Mouse (Mus musculus) stomach, postnatal 0 days (tissue): Measurements from ENCODE around the gene Usp2.
"Not testable (repeated sequence)": the region's sequence is repeated elsewhere in the genome, so short reads cannot be mapped to it uniquely, and the experiment has no call there.

Source experiments
- CTCF ChIP-seq: IDR thresholded peaks from 2 replicates; pipeline ENCODE4 v1.5.1; 2016; ENCODE audit warnings: antibody characterized with exemption, low read depth, mild to moderate bottlenecking, moderate library complexity
- EP300 ChIP-seq: optimal IDR thresholded peaks from 2 replicates; pipeline ENCODE3; 2016; ENCODE audit warnings: antibody characterized with exemption

- not testable (repeated sequence) for TF ChIP-seq CTCF, EP300
Measured at GRCm38 (mm10) chr9:44111909-44112308, 45.1 kb downstream of the Usp2 start.
